Mouse (Mus musculus) embryonic fibroblast, embryonic 13.5 days (primary cell): Measurements from ENCODE around the gene Foxred2. TPM values are rescaled to one million over a fixed set of nuclear protein-coding genes. Genes with fewer than 3 reads are reported as not detected.

Source experiments
- H3K27ac ChIP-seq: 2 replicates; pipeline ENCODE4 v1.5.1; 2012; ENCODE audit warnings: low read length, control low read depth, inconsistent platforms; ENCODE audit not compliant: insufficient read depth
- H3K4me1 ChIP-seq: 2 replicates; pipeline ENCODE4 v1.6.1; 2011; ENCODE audit warnings: low read length; ENCODE audit not compliant: control insufficient read depth, insufficient read depth
- H3K4me3 ChIP-seq: 2 replicates; pipeline ENCODE4 v1.5.1; 2011; ENCODE audit warnings: mild to moderate bottlenecking, control low read depth, low read length; ENCODE audit not compliant: insufficient read depth
- CTCF ChIP-seq: IDR thresholded peaks from 2 replicates; pipeline ENCODE4 v1.5.1; 2011; ENCODE audit warnings: mild to moderate bottlenecking, control low read depth, low read length, moderate library complexity, borderline replicate concordance; ENCODE audit not compliant: insufficient read depth
- POLR2A ChIP-seq: IDR thresholded peaks from 2 replicates; pipeline ENCODE4 v1.6.1; 2011; ENCODE audit warnings: low read depth, mild to moderate bottlenecking, control low read depth, low read length, moderate library complexity
- polyA plus RNA-seq: library from polyadenylated mRNA; stranded (reverse); fragments of >200 nt; gene quantifications from 2 replicates; pipeline ENCODE4 v1.2.4, GENCODE M21; 2011; ENCODE audit warnings: low read depth; ENCODE audit not compliant: missing spikeins, insufficient read length

The Foxred2 gene
- polyA plus RNA-seq, 1 experiment = 3.9 TPM

- TF ChIP-seq POLR2A (no peak), CTCF (no peak)
- Histone ChIP-seq H3K4me1 (peaks cover 4% of the 10 kb centered on the region; the same call in 1 of the 2 replicates), H3K4me3 (no peak overlapping the region), H3K27ac (no peak overlapping the region)
Observed at GRCm38 (mm10) chr15:77974165-77974841, 17.8 kb upstream of the Foxred2 start.

- H3K27ac ChIP-seq = peak within 1 kb of the TSS; percentile 99
- TF ChIP-seq POLR2A (peak; percentile 91), CTCF (no peak)
- peak within 1 kb of the TSS; percentile 97 for H3K4me3 ChIP-seq
- H3K4me1 ChIP-seq = peaks cover 7% of the 10 kb centered on the region; the same call in 1 of the 2 replicates
Observed at GRCm38 (mm10) chr15:77970470-77971292, 14.2 kb upstream of the Foxred2 start, which contains the start of gene Eif3d. Gene Eif3d (minus strand): TSS chr15:77970813.

- TF ChIP-seq POLR2A (no peak; the same call in 1 of the 2 replicates), CTCF (no peak)
- Histone ChIP-seq H3K4me3 (peak overlapping the region; percentile 97), H3K4me1 (peaks cover 7% of the 10 kb centered on the region; the same call in 1 of the 2 replicates), H3K27ac (peak overlapping the region; percentile 99)
Observed at GRCm38 (mm10) chr15:77969940-77970469, 13.5 kb upstream of the Foxred2 start.

- Histone ChIP-seq H3K4me3 (no peak overlapping the region), H3K4me1 (0 out of 2 replicates have a peak, but pooled peaks cover 3% of the 10 kb centered on the region), H3K27ac (no peak overlapping the region)
- TF ChIP-seq POLR2A (no peak), CTCF (no peak)
Observed at GRCm38 (mm10) chr15:77965117-77965528, 8.6 kb upstream of the Foxred2 start.

GRCm38 (mm10) chr15:77962447-77962846 is 5.9 kb upstream of the Foxred2 start:
- Histone ChIP-seq H3K4me3 (no peak overlapping the region), H3K4me1 (no peaks in the 10 kb centered on the region), H3K27ac (no peak overlapping the region)
- TF ChIP-seq CTCF (no peak), POLR2A (no peak)

- peaks cover 3% of the 10 kb centered on the region; the same call in 1 of the 2 replicates for H3K4me1 ChIP-seq
- no peak overlapping the region for H3K27ac ChIP-seq
- no peak overlapping the region for H3K4me3 ChIP-seq
- no peak for TF ChIP-seq CTCF
- no peak for TF ChIP-seq POLR2A
Observed at GRCm38 (mm10) chr15:77960693-77961092, 4.2 kb upstream of the Foxred2 start.

- Histone ChIP-seq H3K4me1 (peaks cover 3% of the 10 kb centered on the region; the same call in 1 of the 2 replicates), H3K4me3 (no peak overlapping the region), H3K27ac (no peak overlapping the region)
- TF ChIP-seq POLR2A = no peak
- TF ChIP-seq CTCF = no peak
Observed at GRCm38 (mm10) chr15:77958071-77958470, 1.5 kb upstream of the Foxred2 start.

GRCm38 (mm10) chr15:77957625-77958024 is 1.1 kb upstream of the Foxred2 start:
- TF ChIP-seq POLR2A (no peak), CTCF (no peak)
- H3K4me1 ChIP-seq = peaks cover 3% of the 10 kb centered on the region; the same call in 1 of the 2 replicates
- no peak overlapping the region for H3K4me3 ChIP-seq
- H3K27ac ChIP-seq = no peak overlapping the region

GRCm38 (mm10) chr15:77955440-77956403 is 800 bp downstream of the Foxred2 start:
- peaks cover 3% of the 10 kb centered on the region; the same call in 1 of the 2 replicates for H3K4me1 ChIP-seq
- TF ChIP-seq CTCF = no peak
- TF ChIP-seq POLR2A = no peak
- peak overlapping the region; percentile 16 for H3K4me3 ChIP-seq

More at GRCm38 (mm10) chr15:77955440-77956403, 800 bp downstream of the Foxred2 start:
- no peak overlapping the region for H3K27ac ChIP-seq
